Mouse (Mus musculus) stomach, embryonic 14.5 days (tissue): ENCODE results near the gene Ppp1r10. TPM values are rescaled to one million over a fixed set of nuclear protein-coding genes. Genes with fewer than 3 reads are reported as not detected.

Experiments
- ATAC-seq: fragments of 200-750 bp; cut with Nextera tagmentation; 2 replicates; pipeline ENCODE4 v1.8.0; 2017; ENCODE audit warnings: low read depth, moderate TSS enrichment; ENCODE audit not compliant: insufficient number of reproducible peaks, insufficient read depth, low FRiP score
- H3K27ac ChIP-seq: fragments of 300-500 bp; sonication (generic); 2 replicates; pipeline ENCODE4 v1.5.1; 2014; ENCODE audit warnings: mild to moderate bottlenecking, low read length, moderate library complexity, mixed read lengths
- H3K27me3 ChIP-seq: fragments of 300-500 bp; sonication (generic); 2 replicates; pipeline ENCODE4 v1.6.1; 2014; ENCODE audit warnings: low read length, control low read depth, mixed read lengths; ENCODE audit not compliant: control insufficient read depth, insufficient read depth
- H3K36me3 ChIP-seq: fragments of 300-500 bp; sonication (generic); 2 replicates; pipeline ENCODE4 v1.6.1; 2014; ENCODE audit warnings: mild to moderate bottlenecking, control low read depth, low read length, moderate library complexity, mixed read lengths; ENCODE audit not compliant: control insufficient read depth, insufficient read depth
- H3K4me1 ChIP-seq: fragments of 300-500 bp; sonication (generic); 2 replicates; pipeline ENCODE4 v1.6.1; 2014; ENCODE audit warnings: low read length, control low read depth, mixed read lengths; ENCODE audit not compliant: control insufficient read depth, insufficient read depth
- H3K4me2 ChIP-seq: fragments of 300-500 bp; sonication (generic); replicated peaks from 2 replicates; pipeline ENCODE4 v1.6.1; 2014; ENCODE audit warnings: low read depth, low read length, control low read depth
- H3K4me3 ChIP-seq: fragments of 300-500 bp; sonication (generic); 2 replicates; pipeline ENCODE4 v1.5.1; 2014; ENCODE audit warnings: low read depth, low read length, control low read depth
- H3K9ac ChIP-seq: fragments of 300-500 bp; sonication (generic); replicated peaks from 2 replicates; pipeline ENCODE4 v1.6.1; 2014; ENCODE audit warnings: low read depth, mild to moderate bottlenecking, control low read depth, low read length, moderate library complexity, mixed read lengths
- H3K9me3 ChIP-seq: fragments of 300-500 bp; sonication (generic); 2 replicates; pipeline ENCODE4 v1.6.1; 2016; ENCODE audit warnings: low read depth, low read length, control low read depth; ENCODE audit not compliant: control insufficient read depth
- WGBS: fragments of 180-500 bp; shearing (Covaris S2); extraction: QIAGEN DNeasy Blood & Tissue Kit; methylation state at CpG from one replicate; pipeline ENCODE4 v1.1.7; 2014; 5-methylcytosine and 5-hydroxymethylcytosine counted together
- polyA plus RNA-seq: library from polyadenylated mRNA; unstranded; fragments of >200 nt; fragmentation: Nextera tagmentation; extraction: Ambion mirVana; gene quantifications from 2 replicates; pipeline ENCODE4 v1.2.1, GENCODE M21; 2014

Gene Ppp1r10
- polyA plus RNA-seq, 1 experiment from 2014 or later, result 35.4 TPM

DNA sequence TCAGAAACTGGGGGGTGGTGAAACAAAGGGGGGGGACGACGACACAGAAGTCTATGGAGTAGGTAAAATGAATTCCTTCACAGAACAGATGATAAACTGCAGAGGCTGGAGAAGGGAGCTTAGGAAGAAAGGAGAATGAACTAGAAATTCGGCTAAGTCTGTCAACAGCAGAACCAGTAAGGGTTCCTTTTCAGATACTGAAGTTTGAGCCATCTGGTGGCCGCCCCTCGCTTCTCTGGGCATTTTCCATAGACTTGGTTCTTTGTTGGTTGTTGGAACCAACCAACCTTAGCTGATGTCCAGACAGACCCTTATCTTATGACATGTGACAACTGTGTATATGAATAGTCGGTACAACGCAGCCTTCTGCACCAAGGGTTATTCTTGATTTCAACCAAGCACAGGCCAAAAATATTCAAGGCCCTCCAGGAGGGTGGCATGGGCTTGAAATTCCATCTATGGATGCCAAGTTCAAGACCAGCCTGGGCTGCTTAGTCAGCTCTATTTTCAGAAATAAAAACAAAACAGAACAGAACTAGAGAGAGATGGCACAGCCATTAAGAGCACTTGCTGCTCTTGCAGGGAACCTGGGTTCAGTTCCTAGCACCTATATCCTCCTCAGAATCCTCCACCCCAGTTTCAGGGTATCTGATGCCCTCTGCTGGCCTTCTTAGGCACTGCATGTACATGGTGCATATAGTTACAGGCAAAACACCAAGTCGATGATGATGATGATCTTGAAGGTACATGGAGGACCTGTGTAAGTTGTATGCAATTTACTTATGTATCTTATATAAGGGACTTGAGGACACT is 45.1 kb upstream of the Ppp1r10 start:
- no peak for ATAC-seq
- Histone ChIP-seq H3K27ac (peak overlapping the region; percentile 85; the same call in 1 of the 2 replicates), H3K36me3 (peaks cover 8% of the 10 kb centered on the region; the same call in 1 of the 2 replicates), H3K9ac (no peak overlapping the region), H3K4me3 (peak overlapping the region; percentile 63; the same call in 1 of the 2 replicates), H3K4me2 (peak overlapping the region; percentile 92; the same call in 1 of the 2 replicates), H3K4me1 (peaks cover 36% of the 10 kb centered on the region; the same call in 1 of the 2 replicates), H3K27me3 (no peaks in the 10 kb centered on the region), H3K9me3 (no peaks in the 10 kb centered on the region)
- 68% methylated on average over 8 of the region's 8 CpGs for WGBS

GRCm38 (mm10) chr17:35873774-35874519 is 42.3 kb upstream of the Ppp1r10 start:
- Histone ChIP-seq H3K36me3 (peaks cover 12% of the 10 kb centered on the region), H3K4me3 (no peak overlapping the region), H3K27ac (peak overlapping the region; percentile 15; the same call in 1 of the 2 replicates), H3K9ac (peak overlapping the region; percentile 25; the same call in 1 of the 2 replicates), H3K4me2 (no peak overlapping the region), H3K4me1 (peaks cover 22% of the 10 kb centered on the region; the same call in 1 of the 2 replicates), H3K9me3 (no peaks in the 10 kb centered on the region), H3K27me3 (no peaks in the 10 kb centered on the region)
- 0 out of 2 replicates have a peak, but pooled peaks have one; percentile 25 for ATAC-seq
- 28% methylated on average over 21 of the region's 21 CpGs for WGBS

DNA sequence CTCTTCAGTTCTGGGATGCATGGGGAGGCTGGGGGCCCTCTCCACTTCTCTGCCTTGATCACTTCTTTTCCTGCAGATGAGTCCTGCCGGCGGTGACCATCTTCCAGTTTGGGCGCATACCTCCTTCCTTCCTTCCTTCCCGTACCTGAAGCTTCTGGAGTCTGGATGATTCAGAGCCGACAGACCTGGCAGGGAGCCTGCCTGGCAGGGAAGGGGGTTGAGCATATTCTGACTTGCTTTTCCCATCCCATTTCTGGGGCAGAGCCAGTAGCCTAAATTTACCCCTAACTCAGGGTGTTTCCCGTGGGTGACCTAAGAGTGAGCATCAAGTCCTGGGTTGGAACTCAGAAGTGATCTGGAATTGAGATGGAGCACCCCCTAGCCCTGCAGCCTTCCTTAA is 41.5 kb upstream of the Ppp1r10 start:
- Histone ChIP-seq H3K27ac (no peak overlapping the region), H3K4me3 (no peak overlapping the region), H3K36me3 (peaks cover 12% of the 10 kb centered on the region), H3K9me3 (no peaks in the 10 kb centered on the region), H3K27me3 (no peaks in the 10 kb centered on the region), H3K9ac (no peak overlapping the region), H3K4me1 (peaks cover 14% of the 10 kb centered on the region; the same call in 1 of the 2 replicates), H3K4me2 (no peak overlapping the region)
- WGBS, result 88% methylated on average over 6 of the region's 6 CpGs
- ATAC-seq, result no peak

GRCm38 (mm10) chr17:35879245-35880057 is 36.8 kb upstream of the Ppp1r10 start, which contains the start of gene Dhx16:
Gene Dhx16, plus strand, starts transcription at chr17:35879819.
- peaks cover 33% of the 10 kb centered on the region for H3K36me3 ChIP-seq
- H3K4me1 ChIP-seq, result peaks cover 3% of the 10 kb centered on the region; the same call in 1 of the 2 replicates
- H3K9ac ChIP-seq, result peak within 1 kb of the TSS; percentile 89
- 6% methylated on average over 58 of the region's 66 CpGs for WGBS
- H3K27ac ChIP-seq, result peak within 1 kb of the TSS; percentile 55; the same call in 1 of the 2 replicates
- no peaks in the 10 kb centered on the region for H3K27me3 ChIP-seq
- H3K4me3 ChIP-seq, result peak within 1 kb of the TSS; percentile 94
- H3K4me2 ChIP-seq, result peak within 1 kb of the TSS; percentile 72
- peak; percentile 91 for ATAC-seq
- H3K9me3 ChIP-seq, result no peaks in the 10 kb centered on the region

DNA sequence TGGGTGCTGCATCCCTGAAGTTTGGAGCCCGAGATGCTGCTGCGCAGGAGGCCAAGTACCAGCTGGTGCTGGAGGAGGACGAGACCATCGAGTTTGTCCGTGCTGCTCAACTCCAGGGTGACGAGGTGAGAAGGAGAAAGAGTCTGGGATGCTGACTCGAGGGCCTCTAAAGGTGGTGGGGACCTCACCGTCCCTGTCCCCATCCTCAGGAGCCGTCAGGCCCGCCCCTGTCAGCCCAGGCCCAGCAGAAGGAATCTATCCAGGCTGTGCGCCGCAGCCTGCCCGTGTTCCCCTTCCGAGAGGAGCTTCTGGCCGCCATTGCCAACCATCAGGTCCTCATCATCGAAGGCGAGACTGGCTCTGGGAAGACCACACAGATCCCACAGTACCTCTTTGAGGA is 33.3 kb upstream of the Ppp1r10 start:
- Histone ChIP-seq H3K9me3 (no peaks in the 10 kb centered on the region), H3K4me2 (no peak overlapping the region), H3K27ac (no peak overlapping the region), H3K9ac (no peak overlapping the region), H3K27me3 (no peaks in the 10 kb centered on the region), H3K4me1 (peaks cover 3% of the 10 kb centered on the region; the same call in 1 of the 2 replicates), H3K4me3 (no peak overlapping the region), H3K36me3 (peaks cover 48% of the 10 kb centered on the region)
- WGBS, result 91% methylated on average over 17 of the region's 17 CpGs
- no peak for ATAC-seq

DNA sequence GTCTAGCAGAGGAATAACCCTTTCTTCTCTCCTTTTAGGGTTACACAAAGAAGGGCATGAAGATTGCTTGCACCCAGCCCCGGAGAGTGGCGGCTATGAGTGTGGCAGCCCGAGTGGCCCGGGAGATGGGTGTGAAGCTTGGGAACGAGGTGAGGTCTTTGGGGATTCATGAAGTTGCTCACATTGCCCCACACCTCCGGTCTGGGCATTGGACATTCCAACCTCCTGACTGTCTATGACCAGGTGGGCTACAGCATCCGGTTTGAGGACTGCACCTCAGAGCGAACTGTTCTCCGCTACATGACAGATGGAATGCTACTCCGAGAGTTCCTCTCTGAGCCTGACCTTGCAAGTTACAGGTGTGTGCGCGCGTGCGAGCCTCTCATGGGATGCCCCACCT is 32.5 kb upstream of the Ppp1r10 start:
- Histone ChIP-seq H3K4me1 (peaks cover 3% of the 10 kb centered on the region; the same call in 1 of the 2 replicates), H3K9me3 (no peaks in the 10 kb centered on the region), H3K4me3 (no peak overlapping the region), H3K27ac (no peak overlapping the region), H3K36me3 (peaks cover 56% of the 10 kb centered on the region), H3K9ac (no peak overlapping the region), H3K4me2 (no peak overlapping the region), H3K27me3 (no peaks in the 10 kb centered on the region)
- no peak for ATAC-seq
- 94% methylated on average over 14 of the region's 14 CpGs for WGBS

DNA sequence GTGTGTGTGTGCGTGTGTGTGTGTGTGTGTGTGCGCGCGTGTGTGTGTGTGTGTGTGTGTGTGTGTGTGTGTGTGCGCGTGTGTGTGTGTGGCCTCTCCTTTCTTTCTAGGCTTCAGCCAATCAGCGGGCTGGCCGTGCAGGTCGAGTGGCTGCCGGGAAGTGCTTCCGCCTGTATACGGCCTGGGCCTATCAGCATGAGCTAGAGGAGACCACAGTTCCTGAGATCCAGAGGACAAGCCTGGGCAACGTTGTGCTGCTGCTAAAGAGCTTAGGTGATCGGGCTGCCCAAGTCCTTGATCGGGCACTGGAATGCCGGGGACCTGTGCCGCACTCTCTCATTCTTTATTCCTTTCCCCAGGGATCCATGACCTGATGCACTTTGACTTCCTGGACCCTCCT is 28.5 kb upstream of the Ppp1r10 start:
- Histone ChIP-seq H3K4me1 (no peaks in the 10 kb centered on the region), H3K4me2 (no peak overlapping the region), H3K36me3 (peaks cover 78% of the 10 kb centered on the region), H3K9ac (no peak overlapping the region), H3K27me3 (no peaks in the 10 kb centered on the region), H3K4me3 (no peak overlapping the region), H3K9me3 (no peaks in the 10 kb centered on the region), H3K27ac (no peak overlapping the region)
- WGBS, result 91% methylated on average over 13 of the region's 17 CpGs
- no peak for ATAC-seq
